Mouse (Mus musculus): Measurements from ENCODE around the gene Knstrn. TPM values are rescaled to one million over a fixed set of nuclear protein-coding genes. Genes with fewer than 3 reads are reported as not detected.

Knstrn gene
- total and polyA plus RNA-seq, 3 experiments, result 80.6 to 138 (median 132) TPM

GRCm38 (mm10) chr2:118873018-118873417 lies 59.2 kb downstream of the Knstrn start:
- H3K79me2 ChIP-seq (ENCODE audit: control insufficient read depth, insufficient read depth, low read length, poor library complexity), result no peaks in the 10 kb centered on the region
- no peak overlapping the region for H3K27ac ChIP-seq (ENCODE audit: control insufficient read depth, low read depth, low read length)
- TF ChIP-seq MAFK (IDR thresholded peaks at IDR 0.05; ENCODE audit: borderline replicate concordance, low read depth, low read length) (no peak), KAT2A (conservative IDR thresholded peaks at IDR 0.05; ENCODE audit: low read depth, low read length) (no peak), MEF2A (IDR thresholded peaks at IDR 0.05; ENCODE audit: extremely low read depth, insufficient replicate concordance, low read depth, low read length, poor library complexity, severe bottlenecking) (no peak), HCFC1 (IDR thresholded peaks at IDR 0.05; ENCODE audit: low read depth, low read length) (no peak), GATA1 (IDR thresholded peaks at IDR 0.05; ENCODE audit: low read depth, low read length) (no peak), CHD2 (IDR thresholded peaks at IDR 0.05; ENCODE audit: low read length) (no peak), TCF12 (IDR thresholded peaks at IDR 0.05; ENCODE audit: low read depth, low read length) (no peak), RCOR1 (IDR thresholded peaks at IDR 0.05; ENCODE audit: low read depth, low read length) (no peak), ZC3H11A (IDR thresholded peaks at IDR 0.05; ENCODE audit: low read depth, low read length) (no peak), CHD1 (IDR thresholded peaks at IDR 0.05; ENCODE audit: low read depth, low read length) (no peak), TAL1 (IDR thresholded peaks at IDR 0.05; ENCODE audit: low read length) (no peak), SIN3A (IDR thresholded peaks at IDR 0.05; ENCODE audit: low read length) (no peak), ETS1 (IDR thresholded peaks at IDR 0.05; ENCODE audit: low read depth, low read length) (no peak)
- H3K27me3 ChIP-seq (ENCODE audit: control insufficient read depth in 1 of 2, insufficient read depth in 2 of 2, low read length in 2 of 2), result no peaks in the 10 kb centered on the region
- no peak overlapping the region for H3K9ac ChIP-seq (ENCODE audit: control insufficient read depth, low read depth, low read length, poor library complexity, severe bottlenecking)
- no peaks in the 10 kb centered on the region; a peak in 1 of 4 replicates for H3K36me3 ChIP-seq (ENCODE audit: control insufficient read depth in 1 of 2, insufficient read depth in 2 of 2, low read length in 2 of 2)
- H3K4me1 ChIP-seq (ENCODE audit: control insufficient read depth in 1 of 2, insufficient read depth in 2 of 2, low read length in 2 of 2), result no peaks in the 10 kb centered on the region
- DNase-seq (ENCODE audit: low read depth, low spot score), result no peak
- H3K4me3 ChIP-seq (ENCODE audit: control insufficient read depth in 1 of 2, insufficient read depth in 1 of 2, low read depth in 2 of 2, low read length in 2 of 2), result no peak overlapping the region
- H3K9me3 ChIP-seq (replicated peaks; ENCODE audit: insufficient read depth, low read length), result no peaks in the 10 kb centered on the region

- TF ChIP-seq ELF1 (IDR thresholded peaks at IDR 0.05; ENCODE audit: low read depth, low read length) (no peak), MXI1 (IDR thresholded peaks at IDR 0.05; ENCODE audit: low read depth, low read length) (no peak), POLR2A (IDR thresholded peaks at IDR 0.05; ENCODE audit: control insufficient read depth in 1 of 2, insufficient read depth in 1 of 2, low read depth in 1 of 2, low read length in 2 of 2, poor library complexity in 1 of 2) (no peak), NELFE (IDR thresholded peaks at IDR 0.05; ENCODE audit: low read depth, low read length) (no peak), CHD2 (IDR thresholded peaks at IDR 0.05; ENCODE audit: low read length) (no peak), POLR2AphosphoS5 (IDR thresholded peaks at IDR 0.05; ENCODE audit: borderline replicate concordance, low read depth, low read length) (no peak), KAT2A (conservative IDR thresholded peaks at IDR 0.05; ENCODE audit: low read depth, low read length) (no peak), CTCF (IDR thresholded peaks at IDR 0.05 in 2 of 3, conservative IDR thresholded peaks at IDR 0.05 in 1 of 3; ENCODE audit: control insufficient read depth in 1 of 3, insufficient read depth in 1 of 3, low read depth in 2 of 3, low read length in 3 of 3, poor library complexity in 1 of 3, severe bottlenecking in 1 of 3) (no peak), USF1 (IDR thresholded peaks at IDR 0.05; ENCODE audit: low read depth, low read length) (no peak), BHLHE40 (IDR thresholded peaks at IDR 0.05; ENCODE audit: borderline replicate concordance, low read depth, low read length) (no peak), UBTF (IDR thresholded peaks at IDR 0.05; ENCODE audit: borderline replicate concordance, insufficient read depth, low read depth, low read length) (no peak), MAFK (IDR thresholded peaks at IDR 0.05; ENCODE audit: borderline replicate concordance, low read depth, low read length) (no peak), E2F4 (IDR thresholded peaks at IDR 0.05; ENCODE audit: borderline replicate concordance, low read depth, low read length) (no peak), ZNF384 (IDR thresholded peaks at IDR 0.05; ENCODE audit: low read depth, low read length) (no peak), MYC (IDR thresholded peaks at IDR 0.05; ENCODE audit: low read depth, low read length) (no peak), GABPA (IDR thresholded peaks at IDR 0.05; ENCODE audit: low read depth, low read length) (no peak)
- H3K27me3 ChIP-seq (ENCODE audit: control insufficient read depth in 1 of 2, insufficient read depth in 2 of 2, low read length in 2 of 2), result no peaks in the 10 kb centered on the region
- H3K36me3 ChIP-seq (ENCODE audit: control insufficient read depth in 1 of 2, insufficient read depth in 2 of 2, low read length in 2 of 2), result no peaks in the 10 kb centered on the region; a peak in 1 of 4 replicates
- no peak overlapping the region for H3K4me3 ChIP-seq (ENCODE audit: control insufficient read depth in 1 of 2, insufficient read depth in 1 of 2, low read depth in 2 of 2, low read length in 2 of 2)
- DNase-seq (ENCODE audit: low read depth, low spot score), result no peak
- H3K4me1 ChIP-seq (ENCODE audit: control insufficient read depth in 1 of 2, insufficient read depth in 2 of 2, low read length in 2 of 2), result no peaks in the 10 kb centered on the region
- H3K9ac ChIP-seq (ENCODE audit: control insufficient read depth, low read depth, low read length, poor library complexity, severe bottlenecking), result no peak overlapping the region
- H3K27ac ChIP-seq (ENCODE audit: control insufficient read depth, low read depth, low read length), result no peak overlapping the region
- no peaks in the 10 kb centered on the region for H3K79me2 ChIP-seq (ENCODE audit: control insufficient read depth, insufficient read depth, low read length, poor library complexity)
- no peaks in the 10 kb centered on the region for H3K9me3 ChIP-seq (replicated peaks; ENCODE audit: insufficient read depth, low read length)
These were observed 60.2 kb downstream of the Knstrn start for GRCm38 (mm10) chr2:118873890-118874430.

Data from MEL (cell line).